Mouse (Mus musculus) yolk sac, embryonic 10.5 days (tissue): Measurements from ENCODE around the gene Hist1h2bn.
A peak's percentile ranks its signal among the peaks of the same experiment; 100 is the strongest.

Source experiments
- DNase-seq: peaks from one replicate; pipeline ENCODE4 v3.0.0-alpha.2; 2017; ENCODE audit warnings: low spot score

Gene Hist1h2bn

GRCm38 (mm10) chr13:21727948-21728572 is 25.9 kb upstream of the Hist1h2bn start:
- peak; percentile 53 for DNase-seq

- DNase-seq: no peak
Observed at GRCm38 (mm10) chr13:21729544-21729943, 24.4 kb upstream of the Hist1h2bn start.

GRCm38 (mm10) chr13:21733466-21733865 is 20.5 kb upstream of the Hist1h2bn start:
- no peak for DNase-seq

- DNase-seq: peak; percentile 85
Observed at GRCm38 (mm10) chr13:21734010-21734905, 19.7 kb upstream of the Hist1h2bn start.

GRCm38 (mm10) chr13:21734906-21735767 is 18.8 kb upstream of the Hist1h2bn start, which contains the start of gene Hist1h4j:
Gene Hist1h4j, plus strand, starts transcription at chr13:21735064.
- peak; percentile 92 for DNase-seq

GRCm38 (mm10) chr13:21745006-21745405 is 8.9 kb upstream of the Hist1h2bn start:
- no peak for DNase-seq

GRCm38 (mm10) chr13:21749387-21750158 is 4.3 kb upstream of the Hist1h2bn start:
- DNase-seq: peak; percentile 51

- DNase-seq: peak; percentile 94
Observed at GRCm38 (mm10) chr13:21750159-21751017, 3.5 kb upstream of the Hist1h2bn start, which contains the start of gene Hist1h4k. Gene Hist1h4k, minus strand, starts transcription at chr13:21750505.

- DNase-seq: no peak
Observed at GRCm38 (mm10) chr13:21751417-21751816, 2.5 kb upstream of the Hist1h2bn start.

GRCm38 (mm10) chr13:21751827-21752226 is 2.1 kb upstream of the Hist1h2bn start:
- no peak for DNase-seq

GRCm38 (mm10) chr13:21752356-21752755 is 1.6 kb upstream of the Hist1h2bn start:
- peak; percentile 20 for DNase-seq

GRCm38 (mm10) chr13:21753051-21753523 is 836 bp upstream of the Hist1h2bn start:
- peak; percentile 51 for DNase-seq

- DNase-seq: peak; percentile 51
Observed at GRCm38 (mm10) chr13:21754294-21755001, 525 bp downstream of the Hist1h2bn start.

- no peak for DNase-seq
Observed at GRCm38 (mm10) chr13:21755707-21756106, 1.8 kb downstream of the Hist1h2bn start.

- peak; percentile 85 for DNase-seq
Observed at GRCm38 (mm10) chr13:21778814-21779766, 25.2 kb downstream of the Hist1h2bn start.

GRCm38 (mm10) chr13:21779767-21780731 is 26.1 kb downstream of the Hist1h2bn start, which contains the start of gene Hist1h1b:
Gene Hist1h1b, minus strand, starts transcription at chr13:21780625.
- peak; percentile 90 for DNase-seq

GRCm38 (mm10) chr13:21781021-21781555 is 27.2 kb downstream of the Hist1h2bn start:
- DNase-seq: no peak
